Mouse (Mus musculus): Measurements from ENCODE around the gene Ubc.
"Not testable (repeated sequence)": the region's sequence is repeated elsewhere in the genome, so short reads cannot be mapped to it uniquely, and the experiment has no call there.

Ubc gene

GRCm38 (mm10) chr5:125404903-125405545 lies 15.0 kb upstream of the Ubc start:
- peak in 1 of 2 experiments; percentile 76 for DNase-seq (ENCODE audit: low spot score in 2 of 2)

- no peak for DNase-seq (ENCODE audit: low spot score in 2 of 2)
Measured at GRCm38 (mm10) chr5:125404536-125404902, 14.5 kb upstream of the Ubc start.

GRCm38 (mm10) chr5:125403481-125404465 lies 13.8 kb upstream of the Ubc start:
- peak in 1 of 2 experiments; percentile 84 for DNase-seq (ENCODE audit: low spot score in 2 of 2)

- DNase-seq (ENCODE audit: low spot score in 2 of 2) = no peak
Measured at GRCm38 (mm10) chr5:125402991-125403390, 13.0 kb upstream of the Ubc start.

GRCm38 (mm10) chr5:125402476-125402875 lies 12.5 kb upstream of the Ubc start:
- DNase-seq (ENCODE audit: low spot score in 2 of 2) = no peak

GRCm38 (mm10) chr5:125400903-125401302 lies 10.9 kb upstream of the Ubc start:
- no peak for DNase-seq (ENCODE audit: low spot score in 2 of 2)

- DNase-seq (ENCODE audit: low spot score in 2 of 2) = no peak
Measured at GRCm38 (mm10) chr5:125395008-125395407, 5.0 kb upstream of the Ubc start.

- DNase-seq (ENCODE audit: low spot score in 2 of 2) = peak in 1 of 2 experiments; percentile 76
Measured at GRCm38 (mm10) chr5:125393622-125394603, 3.9 kb upstream of the Ubc start.

GRCm38 (mm10) chr5:125392977-125393621 lies 3.1 kb upstream of the Ubc start:
- DNase-seq (ENCODE audit: low spot score in 2 of 2) = peak; percentile 95 to 97

- no peak for DNase-seq (ENCODE audit: low spot score in 2 of 2)
Measured at GRCm38 (mm10) chr5:125392618-125392976, 2.6 kb upstream of the Ubc start.

GRCm38 (mm10) chr5:125392176-125392575 lies 2.2 kb upstream of the Ubc start:
- DNase-seq (ENCODE audit: low spot score in 2 of 2) = not testable (repeated sequence)

GRCm38 (mm10) chr5:125391609-125392008 lies 1.6 kb upstream of the Ubc start:
- DNase-seq (ENCODE audit: low spot score in 2 of 2) = peak in 1 of 2 experiments; percentile 93

- DNase-seq (ENCODE audit: low spot score in 2 of 2) = no peak
Measured at GRCm38 (mm10) chr5:125390906-125391477, 990 bp upstream of the Ubc start.

GRCm38 (mm10) chr5:125389131-125389578 lies 847 bp downstream of the Ubc start, which contains the start of gene Gm10382:
TSS of gene Gm10382 (plus strand) at chr5:125389322.
- peak in 1 of 2 experiments; percentile 78 for DNase-seq (ENCODE audit: low spot score in 2 of 2)

GRCm38 (mm10) chr5:125388358-125389092 lies 1.5 kb downstream of the Ubc start:
- no peak for DNase-seq (ENCODE audit: low spot score in 2 of 2)

- DNase-seq (ENCODE audit: low spot score in 2 of 2) = not testable (repeated sequence)
Measured at GRCm38 (mm10) chr5:125387295-125387694, 2.7 kb downstream of the Ubc start.

GRCm38 (mm10) chr5:125385215-125385940 lies 4.6 kb downstream of the Ubc start:
- no peak for DNase-seq (ENCODE audit: low spot score in 2 of 2)

- no peak for DNase-seq (ENCODE audit: low spot score in 2 of 2)
Measured at GRCm38 (mm10) chr5:125384512-125385214, 5.3 kb downstream of the Ubc start.
